Mouse (Mus musculus) ovary, postnatal 36 days (tissue): ENCODE results near the gene Mesd.
A peak's percentile ranks its signal among the peaks of the same experiment; 100 is the strongest.

Experiments
- DNase-seq: peaks from one replicate; pipeline ENCODE4 v3.0.0; 2022; ENCODE audit warnings: low spot score, mixed read lengths

The Mesd gene

GRCm38 (mm10) chr7:83884021-83884658 is at the start of gene Mesd, which contains the start of gene Tlnrd1:
Gene Mesd, plus strand, starts transcription at chr7:83884466.
Gene Tlnrd1, minus strand, starts transcription at chr7:83884305.
- peak; percentile 91 for DNase-seq

GRCm38 (mm10) chr7:83838525-83839224 is 45.6 kb upstream of the Mesd start:
- DNase-seq: no peak

GRCm38 (mm10) chr7:83840076-83840475 is 44.2 kb upstream of the Mesd start:
- no peak for DNase-seq

- DNase-seq: no peak
These were observed 41.6 kb upstream of the Mesd start for GRCm38 (mm10) chr7:83842486-83843259.

- no peak for DNase-seq
These were observed 39.5 kb upstream of the Mesd start for GRCm38 (mm10) chr7:83844807-83845206.

GRCm38 (mm10) chr7:83847187-83848075 is 36.8 kb upstream of the Mesd start:
- DNase-seq: no peak

GRCm38 (mm10) chr7:83851569-83852380 is 32.5 kb upstream of the Mesd start:
- no peak for DNase-seq

GRCm38 (mm10) chr7:83852381-83853380 is 31.6 kb upstream of the Mesd start:
- DNase-seq: no peak

GRCm38 (mm10) chr7:83855203-83855602 is 29.1 kb upstream of the Mesd start:
- DNase-seq: no peak

GRCm38 (mm10) chr7:83856353-83857207 is 27.7 kb upstream of the Mesd start:
- DNase-seq: no peak

GRCm38 (mm10) chr7:83857208-83857488 is 27.1 kb upstream of the Mesd start:
- no peak for DNase-seq

GRCm38 (mm10) chr7:83857921-83858320 is 26.3 kb upstream of the Mesd start:
- no peak for DNase-seq

GRCm38 (mm10) chr7:83859378-83860083 is 24.7 kb upstream of the Mesd start:
- peak; percentile 31 for DNase-seq

- DNase-seq: no peak
These were observed 20.7 kb upstream of the Mesd start for GRCm38 (mm10) chr7:83863554-83863953.

GRCm38 (mm10) chr7:83868200-83868599 is 16.1 kb upstream of the Mesd start:
- DNase-seq: no peak

- DNase-seq: no peak
These were observed 14.3 kb upstream of the Mesd start for GRCm38 (mm10) chr7:83869839-83870543.

GRCm38 (mm10) chr7:83877088-83877487 is 7.2 kb upstream of the Mesd start:
- DNase-seq: no peak
